16 mouse cellular contexts compared by ENCODE assay signal in the genomic region with DNA sequence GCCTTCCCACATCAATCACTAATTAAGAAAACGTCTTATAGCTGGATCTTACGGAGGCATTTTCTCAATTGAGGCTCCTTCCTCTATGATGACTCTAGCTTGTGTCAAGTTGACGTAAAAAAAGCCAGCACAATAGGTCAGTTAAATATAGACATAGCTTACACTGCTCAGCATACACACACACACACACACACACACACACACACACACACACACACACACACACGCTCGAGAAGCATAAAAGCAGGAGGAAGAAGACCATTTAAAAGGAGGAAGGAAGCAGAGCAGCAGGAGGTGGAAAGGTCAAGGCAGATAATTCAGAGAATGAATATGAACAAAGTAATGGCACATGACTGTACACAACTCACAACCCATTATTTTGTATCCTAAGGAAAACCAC.
DNase-seq lines count a peak whose midpoint lies in the region; ATAC-seq and TF ChIP-seq lines count a peak whose summit lies in the region.
"Had no signal": no experiment of that assay in that cellular context is flagged by ENCODE, and none has a peak within 500 bp of the region (broad histone marks: within the 10 kb centered on the region; RNA-seq: fewer than 3 reads in every experiment).

No protein-coding gene starts in this region.

- WGBS in heart, adult 2 months: 32% methylated on average over 5 of the region's 5 CpGs
- 60% methylated on average over 5 of the region's 5 CpGs for WGBS in heart, embryonic 10.5 days
- 38% methylated on average over 5 of the region's 5 CpGs for WGBS in lung, postnatal 0 days

- H3K9ac ChIP-seq in heart, adult 2 months (ENCODE audit: low read depth, low read length): no peak overlapping the region
- no peak overlapping the region for H3K9ac ChIP-seq in lung, postnatal 0 days (replicated peaks; ENCODE audit: low read depth)
- H3K9ac ChIP-seq: embryonic facial prominence, embryonic 15.5 days; limb, embryonic 12.5 days had no signal

- no peak for TF ChIP-seq EP300 in heart, adult 2 months (IDR thresholded peaks at IDR 0.05; ENCODE audit: insufficient read depth, low read depth, low read length)
- peak; percentile 57 for TF ChIP-seq EP300 in lung, postnatal 0 days (IDR thresholded peaks at IDR 0.05)

- peak overlapping the region; percentile 7; the same call in 1 of the 2 replicates for H3K4me3 ChIP-seq in heart, adult 2 months
- no peak overlapping the region for H3K4me3 ChIP-seq in heart, embryonic 10.5 days
- H3K4me3 ChIP-seq in lung, postnatal 0 days (ENCODE audit: low read depth, low read length): no peak overlapping the region
- H3K4me3 ChIP-seq: embryonic facial prominence, embryonic 15.5 days; limb, embryonic 12.5 days had no signal

- H3K27ac ChIP-seq in heart, adult 2 months: peak overlapping the region; percentile 61
- no peak overlapping the region; the same call in 1 of the 2 replicates for H3K27ac ChIP-seq in heart, embryonic 10.5 days
- H3K27ac ChIP-seq in lung, postnatal 0 days (ENCODE audit: low read length): no peak overlapping the region
- H3K27ac ChIP-seq: embryonic facial prominence, embryonic 15.5 days; limb, embryonic 12.5 days had no signal

- ATAC-seq in lung, postnatal 0 days: peak; percentile 36
- ATAC-seq: forebrain, embryonic 16.5 days; inflammation-experienced regulatory T-cells, adult 6 months; midbrain, embryonic 16.5 days had no signal

- peaks cover 12% of the 10 kb centered on the region for H3K4me1 ChIP-seq in heart, adult 2 months (ENCODE audit: control insufficient read depth, insufficient read depth, low read length)
- H3K4me1 ChIP-seq in heart, embryonic 10.5 days: peaks cover 13% of the 10 kb centered on the region
- H3K4me1 ChIP-seq in lung, postnatal 0 days (ENCODE audit: insufficient read depth, low read depth, low read length): no peaks in the 10 kb centered on the region
- H3K4me1 ChIP-seq: embryonic facial prominence, embryonic 15.5 days; limb, embryonic 12.5 days had no signal

- H3K27me3 ChIP-seq in heart, adult 2 months (ENCODE audit: control insufficient read depth, insufficient read depth, low read length): no peaks in the 10 kb centered on the region
- H3K27me3 ChIP-seq in heart, embryonic 10.5 days (ENCODE audit: insufficient read depth, poor library complexity, severe bottlenecking): no peaks in the 10 kb centered on the region
- H3K27me3 ChIP-seq in lung, postnatal 0 days (replicated peaks; ENCODE audit: insufficient read depth, low read length): no peaks in the 10 kb centered on the region
- H3K27me3 ChIP-seq: embryonic facial prominence, embryonic 15.5 days; limb, embryonic 12.5 days had no signal

- peaks cover 1% of the 10 kb centered on the region; the same call in 1 of the 2 replicates for H3K79me2 ChIP-seq in heart, adult 2 months (replicated peaks; ENCODE audit: control insufficient read depth, insufficient read depth, low read length)

- intact Hi-C loops in heart, adult 2 months (cut with DNase I): loop anchor here (5.0 kb wide), 3 partner anchors 33 to 137 kb away; no protein-coding TSS in a partner anchor
- intact Hi-C loops in heart, postnatal 14 days (cut with DNase I): loop anchor here (5.0 to 10.0 kb wide), 3 partner anchors 33 to 50 kb away; no protein-coding TSS in a partner anchor
- intact Hi-C loops in gastrocnemius, postnatal 14 days (cut with DNase I; ENCODE audit: low total_unique reads): no loop called here

- DNase-seq in heart, adult 2 months: peak in 1 of 2 experiments; percentile 15
- no peak for DNase-seq in heart, embryonic 10.5 days (ENCODE audit: low spot score)
- peak; percentile 26 for DNase-seq in lung, postnatal 0 days (ENCODE audit: low spot score)
- no peak for DNase-seq in lung, postnatal 14 days
- peak; percentile 15 to 18 for DNase-seq in heart, postnatal 14 days
- DNase-seq in B cell, adult 2 months: no peak
- no peak for DNase-seq in gastrocnemius, postnatal 14 days
- DNase-seq in layer of hippocampus, adult 9-10 months (ENCODE audit: low spot score): no peak
- DNase-seq: cerebellum, adult 11-12 months; layer of hippocampus, postnatal 36 days; spleen, adult 18-20 months had no signal

- no peaks in the 10 kb centered on the region for H3K9me3 ChIP-seq in heart, embryonic 10.5 days
- H3K9me3 ChIP-seq in lung, postnatal 0 days (ENCODE audit: low read length): no peaks in the 10 kb centered on the region
- H3K9me3 ChIP-seq: embryonic facial prominence, embryonic 15.5 days; limb, embryonic 12.5 days had no signal

- H3K36me3 ChIP-seq in heart, adult 2 months (ENCODE audit: control insufficient read depth, insufficient read depth, low read length): peaks cover 22% of the 10 kb centered on the region
- H3K36me3 ChIP-seq in heart, embryonic 10.5 days: peaks cover 4% of the 10 kb centered on the region; the same call in 1 of the 2 replicates
- H3K36me3 ChIP-seq in lung, postnatal 0 days (ENCODE audit: insufficient read depth, low read length): no peaks in the 10 kb centered on the region
- H3K36me3 ChIP-seq: embryonic facial prominence, embryonic 15.5 days; limb, embryonic 12.5 days had no signal

- 0 out of 2 replicates have a peak overlapping the region, but pooled peaks have one; percentile 52 for H3K4me2 ChIP-seq in lung, postnatal 0 days (replicated peaks; ENCODE audit: low read depth, low read length)
- H3K4me2 ChIP-seq: embryonic facial prominence, embryonic 15.5 days; limb, embryonic 12.5 days had no signal

- no peak for TF ChIP-seq CTCF in heart, adult 2 months (IDR thresholded peaks at IDR 0.05)
- no peak for TF ChIP-seq CTCF in lung, postnatal 0 days (IDR thresholded peaks at IDR 0.05)

- no peak for TF ChIP-seq POLR2A in heart, adult 2 months (IDR thresholded peaks at IDR 0.05; ENCODE audit: insufficient read depth, low read depth, low read length)

Comparison
In these comparisons a context has a peak if more than half of its experiments do, and no peak if none do; other contexts are left out.
1. DNase-seq: peak in lung, postnatal 0 days (single experiment) and heart, postnatal 14 days (2 of 2); none in heart, embryonic 10.5 days (single experiment), lung, postnatal 14 days (single experiment), B cell, adult 2 months (0 of 2), gastrocnemius, postnatal 14 days (single experiment) and layer of hippocampus, adult 9-10 months (single experiment).